Mouse (Mus musculus) C3H10T1/2 (cell line): ENCODE results near the gene Foxa1. TPM values are rescaled to one million over a fixed set of nuclear protein-coding genes. Genes with fewer than 3 reads are reported as not detected.

Source experiments
- polyA plus RNA-seq, 2 experiments: library from polyadenylated mRNA; unstranded; fragments of >200 nt; fragmentation: generic; extraction: Trizol; gene quantifications; one replicate each; pipeline ENCODE4 v1.2.1; 2012; ENCODE audit warnings: missing spikeins in 2 of 2

Gene Foxa1
- under 1 TPM in 1 of 2 experiments, not detected in 1; 0.08 TPM for polyA plus RNA-seq

DNA sequence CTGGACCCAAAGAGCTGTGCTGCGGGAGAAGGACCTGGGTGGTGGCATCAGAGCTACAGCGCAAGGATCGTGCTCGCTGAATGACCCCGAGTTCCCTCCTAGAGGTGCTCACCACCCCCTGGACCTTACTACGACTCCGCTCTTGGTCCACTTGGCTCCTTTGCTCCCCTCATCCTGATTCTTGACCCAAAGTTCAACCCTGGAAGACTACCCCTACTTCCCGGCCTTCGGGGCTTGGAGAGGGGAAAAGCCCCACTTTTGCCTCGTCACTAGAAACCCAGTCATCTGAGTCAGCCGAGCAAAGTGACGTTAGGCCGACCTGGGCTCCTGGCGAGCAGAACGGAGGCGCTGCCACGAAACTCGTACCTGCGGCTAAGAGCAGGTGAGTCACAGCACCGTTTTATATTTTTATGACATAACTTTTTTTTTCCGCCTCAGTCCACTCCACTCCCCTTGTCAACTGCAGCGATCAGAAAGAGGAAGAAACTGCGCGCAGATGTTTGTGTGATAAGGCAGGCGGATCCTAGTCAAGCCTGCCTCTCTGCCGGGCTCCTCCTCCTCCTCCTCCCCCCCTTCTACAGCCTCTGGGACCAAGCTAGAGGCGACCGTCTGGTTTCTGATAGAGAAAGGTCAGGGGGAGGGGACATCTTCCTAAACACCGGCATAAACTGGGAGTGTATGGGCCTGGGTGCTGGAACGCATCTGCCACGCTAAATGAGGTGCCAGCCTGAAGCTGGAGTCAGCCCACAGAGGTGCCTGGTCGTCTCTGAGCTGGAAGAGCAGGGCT, at the start of gene Foxa1:
TSS of gene Foxa1 (minus strand) at position 502 of the 787 bp plus-strand sequence.

DNA sequence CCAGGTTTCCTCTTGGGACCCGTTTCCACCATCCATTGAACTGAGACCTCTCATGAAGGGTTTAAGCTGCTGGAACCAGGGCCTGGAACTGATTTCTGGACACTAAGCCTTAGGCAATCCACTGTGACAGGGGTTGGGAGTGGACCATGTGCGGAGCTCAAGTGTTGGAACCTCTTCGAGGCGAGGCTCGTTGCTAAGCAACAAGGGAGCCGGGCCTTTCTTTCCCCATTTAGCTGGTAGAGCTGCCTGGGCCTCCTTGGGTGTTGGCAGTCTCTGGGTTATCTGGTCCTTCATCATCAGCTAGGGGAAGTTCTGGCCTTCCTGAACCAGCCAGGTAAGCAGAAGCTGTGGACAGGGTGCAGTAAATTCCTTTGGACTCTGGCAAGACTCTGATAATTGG, 17.2 kb upstream of the Foxa1 start, which contains the start of gene Ttc6:
TSS of gene Ttc6 (plus strand) at position 205 of the 400 bp plus-strand sequence.

Other genes starting within 250 kb of the Foxa1 start
- gene Ttc6, start 17.2 kb upstream of the Foxa1 start, polyA plus RNA-seq = under 1 TPM in 1 of 2 experiments, not detected in 1; 0.05 TPM